Mouse (Mus musculus): ENCODE results near the gene Gtf2h3.
"Not testable (repeated sequence)": the region's sequence is repeated elsewhere in the genome, so short reads cannot be mapped to it uniquely, and the experiment has no call there.

DNA sequence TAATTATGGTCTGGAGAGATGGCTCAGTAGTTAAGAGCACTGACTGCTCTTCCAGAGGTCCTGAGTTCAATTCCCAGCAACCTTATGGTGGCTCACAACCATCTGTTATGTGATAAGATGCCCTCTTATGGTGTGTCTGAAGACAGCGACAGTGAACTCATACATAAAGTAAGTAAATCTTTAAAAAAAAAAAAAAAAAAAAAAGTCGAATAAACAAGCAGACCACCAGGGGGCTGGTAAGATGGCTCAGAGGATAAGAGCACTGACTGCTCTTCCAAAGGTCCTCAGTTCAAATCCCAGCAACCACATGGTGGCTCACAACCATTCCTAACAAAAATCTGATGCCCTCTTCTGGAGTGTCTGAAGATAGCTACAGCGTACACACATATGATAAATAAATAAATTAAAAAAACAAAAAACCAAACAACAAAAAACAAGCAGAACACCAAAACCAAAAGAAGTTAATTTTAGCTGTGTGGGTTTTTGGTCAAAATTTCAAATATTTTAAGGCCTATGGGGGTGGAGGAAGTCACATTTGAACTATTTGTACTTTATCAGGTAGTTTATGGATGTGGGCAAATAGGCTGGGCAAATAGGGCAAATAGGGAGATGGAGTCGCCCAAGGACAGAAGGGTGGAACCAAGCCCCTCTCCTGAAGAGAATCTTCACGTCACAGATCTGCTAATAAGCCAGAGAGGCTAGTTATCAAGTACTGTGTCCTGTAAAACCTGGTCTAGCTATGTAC is 27.4 kb upstream of the Gtf2h3 start:
- not testable (repeated sequence) for TF ChIP-seq CTCF, POLR2A (IDR thresholded peaks at IDR 0.05; ENCODE audit: insufficient read depth, low read depth, low read length)

All from olfactory bulb, adult 2 months (tissue).